Mouse (Mus musculus): Measurements from ENCODE around the gene Mest. TPM values are rescaled to one million over a fixed set of nuclear protein-coding genes. Genes with fewer than 3 reads are reported as not detected.

Mest gene
- total RNA-seq, 1 experiment from 2014 or later: 54.9 TPM

GRCm38 (mm10) chr6:30739177-30739747 is 15.9 kb downstream of the Mest start:
- peak; percentile 34 for DNase-seq

- no peak for DNase-seq
Observed at GRCm38 (mm10) chr6:30744846-30745245, 21.5 kb downstream of the Mest start.

DNA sequence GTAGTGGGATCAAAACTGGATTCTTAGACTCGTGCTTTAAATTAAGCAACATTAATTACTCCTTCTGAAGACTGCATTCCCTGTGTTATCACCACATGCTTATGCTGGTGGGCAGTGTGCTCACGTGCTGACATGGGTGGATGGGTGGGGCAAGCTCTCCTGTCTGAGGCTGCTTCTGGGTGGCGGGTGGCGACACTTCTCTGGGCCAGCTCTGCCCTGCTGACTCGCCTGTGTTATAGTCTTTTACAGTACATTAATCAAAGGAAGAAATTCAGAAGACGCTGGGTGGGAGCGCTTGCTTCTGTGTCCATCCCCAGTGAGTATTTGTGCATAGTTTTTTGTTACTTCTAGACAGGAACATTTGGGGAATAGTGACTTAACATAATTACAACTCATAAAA is 22.2 kb downstream of the Mest start:
- DNase-seq: no peak

DNA sequence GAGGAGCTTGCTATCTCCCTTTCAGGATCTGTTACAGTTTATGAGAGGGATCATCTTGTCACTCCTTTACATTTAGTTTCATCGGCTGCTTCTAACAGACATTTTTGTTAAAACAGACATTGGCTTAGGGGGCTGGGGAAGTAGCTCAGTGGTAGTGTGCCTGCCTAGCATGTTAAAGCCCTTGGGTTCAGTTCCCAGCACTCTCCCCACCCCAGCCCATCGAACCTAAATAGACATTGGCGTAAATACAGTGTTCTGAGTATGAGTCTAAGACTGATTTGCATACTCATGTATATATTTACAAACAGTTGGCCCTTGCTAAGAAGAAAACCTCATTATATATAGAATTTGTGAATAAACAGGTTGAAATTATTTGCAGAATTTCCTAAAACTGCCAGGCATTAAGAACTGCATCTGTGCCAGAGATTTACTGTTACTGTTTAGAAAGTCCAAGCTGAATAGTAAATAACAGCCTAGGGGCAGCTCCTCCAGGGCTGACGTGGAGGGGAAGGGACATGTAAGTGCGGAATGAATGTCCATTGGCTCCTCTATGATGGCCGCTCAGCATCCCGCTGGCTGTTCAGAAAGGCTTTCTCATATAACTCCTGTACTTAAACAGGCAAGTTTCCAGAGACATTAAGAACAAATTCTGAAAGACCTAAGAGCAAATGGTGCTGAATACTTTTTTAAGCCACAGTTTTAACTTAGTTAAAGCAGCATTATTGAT is 24.4 kb downstream of the Mest start:
- DNase-seq: no peak

- DNase-seq: no peak
Observed at GRCm38 (mm10) chr6:30748358-30748910, 25.1 kb downstream of the Mest start.

DNA sequence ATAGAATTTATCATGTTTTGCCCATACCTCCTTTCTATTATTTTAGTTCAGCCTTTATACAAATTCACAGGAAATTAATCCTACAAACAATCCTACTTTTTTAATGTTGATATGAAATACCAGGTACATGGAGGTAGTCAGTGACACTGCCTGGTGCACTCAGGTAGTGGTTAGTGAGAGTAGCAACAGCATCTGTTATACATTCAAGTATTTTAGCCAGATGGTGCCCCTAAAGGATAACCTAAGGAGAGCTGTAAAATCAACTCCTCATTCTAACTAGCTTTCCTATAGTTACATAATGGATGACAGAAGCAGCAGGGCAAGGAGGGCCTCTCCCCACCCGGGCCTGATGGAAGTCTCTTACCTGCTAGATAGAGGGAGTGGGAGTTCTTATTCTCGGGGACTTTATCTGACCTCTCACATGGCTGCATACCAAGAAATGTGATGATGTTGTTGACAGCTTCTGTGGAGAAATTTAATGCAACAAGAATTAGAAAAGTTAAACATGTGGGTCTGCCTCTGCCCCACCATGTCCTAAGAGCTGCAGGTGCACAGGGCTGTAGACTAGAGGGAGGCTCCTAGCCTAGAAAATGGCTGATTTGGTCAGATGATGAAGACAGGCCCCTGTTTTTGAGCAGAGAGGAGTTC is 25.8 kb downstream of the Mest start:
- DNase-seq: no peak

- DNase-seq: no peak
Observed at GRCm38 (mm10) chr6:30749892-30750291, 26.5 kb downstream of the Mest start.

DNA sequence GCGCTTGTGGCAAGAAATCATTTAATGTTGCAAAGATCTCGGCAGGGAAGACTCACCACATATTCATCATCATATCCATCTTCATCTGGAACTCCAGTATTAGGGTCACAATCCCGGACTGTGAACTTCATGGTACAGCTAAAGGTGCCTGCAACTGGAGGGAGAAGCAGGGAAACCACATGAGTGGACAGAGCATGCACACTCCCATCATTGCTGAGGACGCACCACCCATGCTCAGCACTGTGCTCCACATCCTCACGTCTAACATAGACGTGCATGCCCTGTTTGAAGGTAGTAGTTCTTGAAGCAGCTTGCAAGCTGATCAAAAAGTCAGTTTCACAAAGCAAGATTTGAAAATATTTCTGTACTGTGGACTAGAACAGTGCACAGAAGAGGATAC is 27.1 kb downstream of the Mest start:
- no peak for DNase-seq

- no peak for DNase-seq
Observed at GRCm38 (mm10) chr6:30751209-30751608, 27.9 kb downstream of the Mest start.

Small RNAs within 50 kb of the gene (microRNA-seq; reads per million reads assigned to microRNA genes)
- 11,505 to 12,969 reads per million in 2 experiments for gene Mir335

Other genes with a start within 250 kb of the Mest start
- gene Tmem209, start 213.8 kb upstream of the Mest start, total RNA-seq (2021): 25.9 and 28.9 TPM in 2 replicates
- gene Ssmem1, start 213.7 kb upstream of the Mest start, total RNA-seq (2021): 0.55 TPM in 1 of 2 replicates, not detected in the other
- 0.52 and 0.90 TPM in 2 replicates for gene Cpa2, start 182.0 kb upstream of the Mest start, total RNA-seq (2021)
- 1.2 and 1.7 TPM in 2 replicates for gene Cpa4, start 155.2 kb upstream of the Mest start, total RNA-seq (2021)
- not detected in 2 replicates for gene Cpa5, start 112.5 kb upstream of the Mest start, total RNA-seq (2021)
- not detected in 2 replicates for gene Cpa1, start 84.3 kb upstream of the Mest start, total RNA-seq (2021)
- gene Cep41, start 29.8 kb upstream of the Mest start, total RNA-seq (2021): 5.7 and 9.9 TPM in 2 replicates
- 55.2 and 89.9 TPM in 2 replicates for gene Copg2, start 173.2 kb downstream of the Mest start, total RNA-seq (2021)
- not detected in 2 replicates for gene Tsga13, start 192.0 kb downstream of the Mest start, total RNA-seq (2021)
- not detected in 2 replicates for gene Klf14, start 235.5 kb downstream of the Mest start, total RNA-seq (2021)

Measured in adrenal gland, postnatal 25 days (tissue).